Mouse (Mus musculus): ENCODE measurements at regions not wholly inside any gene's neighbourhood (a gene's known extent, or its start where the extent isn't known, plus 50 kb on each side); places are given as distances from the start of the nearest gene placed in this dataset.
"Not testable (repeated sequence)": the region's sequence is repeated elsewhere in the genome, so short reads cannot be mapped to it uniquely, and the experiment has no call there.

- DNase-seq (ENCODE audit: extremely low spot score, low spot score) = no peak
Measured at GRCm38 (mm10) chr4:131159712-131160111, 215.5 kb downstream of the Matn1 start.

GRCm38 (mm10) chr4:131160135-131160534 lies 215.9 kb downstream of the Matn1 start:
- no peak for DNase-seq (ENCODE audit: extremely low spot score, low spot score)

GRCm38 (mm10) chr4:131161501-131161900 lies 217.3 kb downstream of the Matn1 start:
- no peak for DNase-seq (ENCODE audit: extremely low spot score, low spot score)

GRCm38 (mm10) chr4:131163782-131164315 lies 219.7 kb downstream of the Matn1 start:
- no peak for DNase-seq (ENCODE audit: extremely low spot score, low spot score)

GRCm38 (mm10) chr4:131166574-131167270 lies 222.5 kb downstream of the Matn1 start:
- DNase-seq (ENCODE audit: extremely low spot score, low spot score) = no peak

- DNase-seq (ENCODE audit: extremely low spot score, low spot score) = no peak
Measured at GRCm38 (mm10) chr4:131167921-131168320, 223.7 kb downstream of the Matn1 start.

- DNase-seq (ENCODE audit: extremely low spot score, low spot score) = no peak
Measured at GRCm38 (mm10) chr4:131173783-131174460, 229.7 kb downstream of the Matn1 start.

- DNase-seq (ENCODE audit: extremely low spot score, low spot score) = no peak
Measured at GRCm38 (mm10) chr4:131176701-131177100, 232.5 kb downstream of the Matn1 start.

- peak; percentile 27 for DNase-seq (ENCODE audit: extremely low spot score, low spot score)
Measured at GRCm38 (mm10) chr4:131177889-131178288, 233.7 kb downstream of the Matn1 start.

GRCm38 (mm10) chr4:131178642-131179041 lies 234.5 kb downstream of the Matn1 start:
- not testable (repeated sequence) for DNase-seq (ENCODE audit: extremely low spot score, low spot score)

- no peak for DNase-seq (ENCODE audit: extremely low spot score, low spot score)
Measured at GRCm38 (mm10) chr4:131188066-131188465, 243.9 kb downstream of the Matn1 start.

GRCm38 (mm10) chr4:131191106-131191880 lies 247.1 kb downstream of the Matn1 start:
- DNase-seq (ENCODE audit: extremely low spot score, low spot score) = no peak

- no peak for DNase-seq (ENCODE audit: extremely low spot score, low spot score)
Measured at GRCm38 (mm10) chr4:131193900-131194419, 249.8 kb downstream of the Matn1 start.

GRCm38 (mm10) chr4:131196147-131196546 lies 252.0 kb downstream of the Matn1 start:
- no peak for DNase-seq (ENCODE audit: extremely low spot score, low spot score)

GRCm38 (mm10) chr4:131203721-131204120 lies 259.5 kb downstream of the Matn1 start:
- DNase-seq (ENCODE audit: extremely low spot score, low spot score) = no peak

- DNase-seq (ENCODE audit: extremely low spot score, low spot score) = no peak
Measured at GRCm38 (mm10) chr4:131204722-131205121, 260.5 kb downstream of the Matn1 start.

GRCm38 (mm10) chr4:131205127-131205526 lies 260.9 kb downstream of the Matn1 start:
- no peak for DNase-seq (ENCODE audit: extremely low spot score, low spot score)

- no peak for DNase-seq (ENCODE audit: extremely low spot score, low spot score)
Measured at GRCm38 (mm10) chr4:131205685-131206084, 261.5 kb downstream of the Matn1 start.

- no peak for DNase-seq (ENCODE audit: extremely low spot score, low spot score)
Measured at GRCm38 (mm10) chr4:131206181-131206885, 262.1 kb downstream of the Matn1 start.

- DNase-seq (ENCODE audit: extremely low spot score, low spot score) = no peak
Measured at GRCm38 (mm10) chr4:131206886-131207200, 262.7 kb downstream of the Matn1 start.

GRCm38 (mm10) chr4:131207249-131207648 lies 263.1 kb downstream of the Matn1 start:
- DNase-seq (ENCODE audit: extremely low spot score, low spot score) = no peak
